Mouse (Mus musculus) mouse embryonic stem cell (cell line): ENCODE measurements at regions not wholly inside any gene's neighbourhood (a gene's known extent, or its start where the extent isn't known, plus 50 kb on each side); places are given as distances from the start of the nearest gene placed in this dataset.

Source experiments
- in situ Hi-C, 2 experiments: fragments of 300-500 bp; cut with MboI; formaldehyde crosslinking; loops; 1 replicate in 1 of 2; 3 replicates in 1 of 2; pipeline ENCODE4 v1.14.3; 2019 to 2020; ENCODE audit warnings: low sequenced_read_pairs in 2 of 2, low pct_unique_long_range_greater_than_20kb in 1 of 2, mixed read lengths in 1 of 2; ENCODE audit not compliant: unreplicated experiment in 1 of 2

- in situ Hi-C loops = loop anchor here (10.0 kb wide), 2 partner anchors 140 to 210 kb away; no protein-coding TSS in a partner anchor
Observed at GRCm38 (mm10) chr4:55134339-55134738, 189.5 kb downstream of the Zfp462 start.

- in situ Hi-C loops = loop anchor here (10.0 kb wide), 2 partner anchors 140 to 210 kb away; no protein-coding TSS in a partner anchor
Observed at GRCm38 (mm10) chr4:55134791-55135190, 189.9 kb downstream of the Zfp462 start.

GRCm38 (mm10) chr4:55136283-55136682 lies 191.4 kb downstream of the Zfp462 start:
- in situ Hi-C loops = loop anchor here (10.0 kb wide), 2 partner anchors 141 to 211 kb away; no protein-coding TSS in a partner anchor

- in situ Hi-C loops = loop anchor here (10.0 kb wide), 2 partner anchors 143 to 213 kb away; no protein-coding TSS in a partner anchor
Observed at GRCm38 (mm10) chr4:55137781-55138394, 193.0 kb downstream of the Zfp462 start.

- in situ Hi-C loops = loop anchor here in 1 of 2 experiments (10.0 kb wide), 1 partner anchor 63 kb away; no protein-coding TSS in a partner anchor
Observed at GRCm38 (mm10) chr4:55141317-55141716, 196.5 kb downstream of the Zfp462 start.

GRCm38 (mm10) chr4:55141923-55142732 lies 197.3 kb downstream of the Zfp462 start:
- in situ Hi-C loops = loop anchor here in 1 of 2 experiments (10.0 kb wide), 1 partner anchor 63 kb away; no protein-coding TSS in a partner anchor

- in situ Hi-C loops = loop anchor here in 1 of 2 experiments (10.0 kb wide), 1 partner anchor 61 kb away; no protein-coding TSS in a partner anchor
Observed at GRCm38 (mm10) chr4:55143400-55143799, 198.6 kb downstream of the Zfp462 start.

- in situ Hi-C loops = loop anchor here in 1 of 2 experiments (10.0 kb wide), 1 partner anchor 60 kb away; no protein-coding TSS in a partner anchor
Observed at GRCm38 (mm10) chr4:55144995-55145394, 200.1 kb downstream of the Zfp462 start.

- in situ Hi-C loops = loop anchor here in 1 of 2 experiments (10.0 kb wide), 1 partner anchor 59 kb away; no protein-coding TSS in a partner anchor
Observed at GRCm38 (mm10) chr4:55145968-55146367, 201.1 kb downstream of the Zfp462 start.

- in situ Hi-C loops = loop anchor here in 1 of 2 experiments (10.0 kb wide), 1 partner anchor 56 kb away; no protein-coding TSS in a partner anchor
Observed at GRCm38 (mm10) chr4:55148380-55148779, 201.5 kb upstream of the Rad23b start.

GRCm38 (mm10) chr4:55154556-55154955 lies 195.3 kb upstream of the Rad23b start:
- in situ Hi-C loops = no loop called here

GRCm38 (mm10) chr4:55158166-55158739 lies 191.6 kb upstream of the Rad23b start:
- in situ Hi-C loops = no loop called here

- in situ Hi-C loops = no loop called here
Observed at GRCm38 (mm10) chr4:55166266-55166665, 183.6 kb upstream of the Rad23b start.

- in situ Hi-C loops = no loop called here
Observed at GRCm38 (mm10) chr4:55169063-55169462, 180.8 kb upstream of the Rad23b start.

GRCm38 (mm10) chr4:55172334-55172891 lies 177.4 kb upstream of the Rad23b start:
- in situ Hi-C loops = no loop called here

- in situ Hi-C loops = no loop called here
Observed at GRCm38 (mm10) chr4:55176026-55176425, 173.8 kb upstream of the Rad23b start.

- in situ Hi-C loops = no loop called here
Observed at GRCm38 (mm10) chr4:55179456-55179855, 170.4 kb upstream of the Rad23b start.

- in situ Hi-C loops = no loop called here
Observed at GRCm38 (mm10) chr4:55183519-55183918, 166.3 kb upstream of the Rad23b start.
